Mouse (Mus musculus): ENCODE measurements around the gene Vars.

DNA sequence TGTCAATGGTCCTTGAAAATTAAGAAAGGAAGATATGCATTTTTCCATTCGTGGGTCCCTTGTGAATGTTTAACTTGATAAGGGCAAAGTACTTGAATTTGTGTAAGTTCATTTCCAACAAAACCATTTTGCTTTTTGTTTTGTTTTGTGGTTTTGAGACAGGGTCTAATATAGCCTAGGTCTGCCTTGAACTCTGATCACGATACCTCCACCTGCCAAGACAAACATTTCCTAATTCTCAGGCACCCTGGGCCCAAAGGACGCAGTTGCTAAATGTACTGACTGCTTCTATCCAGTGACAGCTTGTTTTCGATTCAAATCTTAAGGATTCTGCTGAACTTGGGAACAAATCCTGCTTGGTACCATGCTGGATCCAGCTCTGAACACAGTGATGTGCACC lies 21.2 kb upstream of the Vars start:
- TF ChIP-seq MAX (IDR thresholded peaks at IDR 0.05; ENCODE audit: low read depth) = no peak
- no peak for TF ChIP-seq USF1 (IDR thresholded peaks at IDR 0.05; ENCODE audit: low read depth)
- no peak for TF ChIP-seq POLR2A (IDR thresholded peaks at IDR 0.05; ENCODE audit: insufficient read length, low read depth)

All from myocyte (in vitro differentiated cells).